Mouse (Mus musculus) heart, embryonic 11.5 days (tissue): Measurements from ENCODE around the gene Scn5a. TPM values are rescaled to one million over a fixed set of nuclear protein-coding genes. Genes with fewer than 3 reads are reported as not detected.

Source experiments
- ATAC-seq: fragments of 200-750 bp; cut with Nextera tagmentation; replicated peaks from 2 replicates; pipeline ENCODE4 v1.8.0; 2017; ENCODE audit warnings: moderate library complexity; ENCODE audit not compliant: insufficient number of reproducible peaks, low FRiP score, low TSS enrichment
- H3K27ac ChIP-seq: fragments of 300-500 bp; sonication (generic); 2 replicates; pipeline ENCODE4 v1.5.1; 2014; ENCODE audit warnings: mild to moderate bottlenecking, low read depth, low read length
- H3K27me3 ChIP-seq: fragments of 300-500 bp; sonication (generic); 2 replicates; pipeline ENCODE4 v1.6.1; 2014; ENCODE audit warnings: mild to moderate bottlenecking, low read length, mixed read lengths; ENCODE audit not compliant: control insufficient read depth, insufficient read depth
- H3K36me3 ChIP-seq: fragments of 300-500 bp; sonication (generic); 2 replicates; pipeline ENCODE4 v1.6.1; 2014; ENCODE audit warnings: mild to moderate bottlenecking, low read length, moderate library complexity, mixed read lengths; ENCODE audit not compliant: control insufficient read depth, insufficient read depth
- H3K4me1 ChIP-seq: fragments of 300-500 bp; sonication (generic); 2 replicates; pipeline ENCODE4 v1.6.1; 2014; ENCODE audit warnings: low read length; ENCODE audit not compliant: control insufficient read depth, insufficient read depth
- H3K4me2 ChIP-seq: fragments of 300-500 bp; sonication (generic); 2 replicates; pipeline ENCODE4 v1.6.1; 2014; ENCODE audit warnings: mild to moderate bottlenecking, moderate library complexity
- H3K4me3 ChIP-seq: fragments of 300-500 bp; sonication (generic); 2 replicates; pipeline ENCODE4 v1.5.1; 2014; ENCODE audit warnings: low read depth, low read length
- H3K9ac ChIP-seq: fragments of 300-500 bp; sonication (generic); 2 replicates; pipeline ENCODE4 v1.6.1; 2014; ENCODE audit warnings: mild to moderate bottlenecking, low read depth, low read length, moderate library complexity
- H3K9me3 ChIP-seq: fragments of 300-500 bp; sonication (generic); replicated peaks from 2 replicates; pipeline ENCODE4 v1.6.1; 2016; ENCODE audit warnings: low read length; ENCODE audit not compliant: control insufficient read depth
- WGBS: fragments of 180-500 bp; shearing (Covaris S2); extraction: QIAGEN DNeasy Blood & Tissue Kit; methylation state at CpG from one replicate; pipeline ENCODE4 v1.1.7; 2014; ENCODE audit not compliant: insufficient replicate concordance; 5-methylcytosine and 5-hydroxymethylcytosine counted together
- polyA plus RNA-seq: library from polyadenylated mRNA; unstranded; fragments of >200 nt; fragmentation: Nextera tagmentation; extraction: Ambion mirVana; gene quantifications from 2 replicates; pipeline ENCODE4 v1.2.1, GENCODE M21; 2014

The Scn5a gene
- polyA plus RNA-seq, 1 experiment from 2014 or later: 8.0 TPM

GRCm38 (mm10) chr9:119561746-119562145 lies 17.1 kb downstream of the Scn5a start:
- WGBS: 58% methylated on average over 8 of the region's 8 CpGs

GRCm38 (mm10) chr9:119559537-119560276 lies 19.1 kb downstream of the Scn5a start:
- 64% methylated on average over 16 of the region's 16 CpGs for whole genome bisulfite sequencing
- no peak overlapping the region for H3K27ac ChIP-seq
- H3K36me3 ChIP-seq: no peaks in the 10 kb centered on the region
- no peak overlapping the region for H3K4me3 ChIP-seq
- H3K9me3 ChIP-seq: no peaks in the 10 kb centered on the region
- H3K9ac ChIP-seq: no peak overlapping the region; the same call in 1 of the 2 replicates
- H3K27me3 ChIP-seq: peaks cover 5% of the 10 kb centered on the region; the same call in 1 of the 2 replicates
- peaks cover 29% of the 10 kb centered on the region for H3K4me1 ChIP-seq
- ATAC-seq: no peak
- H3K4me2 ChIP-seq: no peak overlapping the region

More at GRCm38 (mm10) chr9:119561746-119562145, 17.1 kb downstream of the Scn5a start:
- Histone ChIP-seq H3K4me3 (no peak overlapping the region), H3K36me3 (no peaks in the 10 kb centered on the region), H3K4me2 (no peak overlapping the region), H3K27me3 (peaks cover 9% of the 10 kb centered on the region; the same call in 1 of the 2 replicates), H3K9ac (no peak overlapping the region), H3K4me1 (peaks cover 39% of the 10 kb centered on the region), H3K27ac (no peak overlapping the region), H3K9me3 (no peaks in the 10 kb centered on the region)
- no peak for ATAC-seq

GRCm38 (mm10) chr9:119558119-119558854 lies 20.5 kb downstream of the Scn5a start:
- WGBS: 24% methylated on average over 12 of the region's 12 CpGs
- H3K9me3 ChIP-seq: no peaks in the 10 kb centered on the region
- no peak overlapping the region for H3K27ac ChIP-seq
- H3K36me3 ChIP-seq: no peaks in the 10 kb centered on the region
- peaks cover 5% of the 10 kb centered on the region; the same call in 1 of the 2 replicates for H3K27me3 ChIP-seq
- no peak overlapping the region for H3K9ac ChIP-seq
- no peak overlapping the region for H3K4me3 ChIP-seq
- H3K4me2 ChIP-seq: no peak overlapping the region
- ATAC-seq: no peak
- peaks cover 17% of the 10 kb centered on the region for H3K4me1 ChIP-seq

- H3K27ac ChIP-seq: no peak overlapping the region
- H3K4me3 ChIP-seq: no peak overlapping the region
- no peak for ATAC-seq
- 91% methylated on average over 3 of the region's 3 CpGs for WGBS
- no peak overlapping the region for H3K4me2 ChIP-seq
- peaks cover 2% of the 10 kb centered on the region; the same call in 1 of the 2 replicates for H3K36me3 ChIP-seq
- H3K9ac ChIP-seq: no peak overlapping the region
- no peaks in the 10 kb centered on the region for H3K9me3 ChIP-seq
- H3K4me1 ChIP-seq: peaks cover 12% of the 10 kb centered on the region
- peaks cover 5% of the 10 kb centered on the region; the same call in 1 of the 2 replicates for H3K27me3 ChIP-seq
Observed at GRCm38 (mm10) chr9:119556043-119556442, 22.8 kb downstream of the Scn5a start.

GRCm38 (mm10) chr9:119547528-119547927 lies 31.3 kb downstream of the Scn5a start:
- no peak overlapping the region for H3K4me2 ChIP-seq
- no peak overlapping the region for H3K9ac ChIP-seq
- no peaks in the 10 kb centered on the region for H3K4me1 ChIP-seq
- H3K36me3 ChIP-seq: peaks cover 4% of the 10 kb centered on the region; the same call in 1 of the 2 replicates
- no peak overlapping the region for H3K27ac ChIP-seq
- no peak overlapping the region for H3K4me3 ChIP-seq
- ATAC-seq: no peak
- H3K27me3 ChIP-seq: peaks cover 3% of the 10 kb centered on the region; the same call in 1 of the 2 replicates
- H3K9me3 ChIP-seq: no peaks in the 10 kb centered on the region
- 67% methylated on average over 12 of the region's 12 CpGs for WGBS

- Histone ChIP-seq H3K36me3 (peaks cover 4% of the 10 kb centered on the region; the same call in 1 of the 2 replicates), H3K9ac (no peak overlapping the region)
- WGBS: 72% methylated on average over 8 of the region's 8 CpGs
Observed at GRCm38 (mm10) chr9:119547128-119547527, 31.7 kb downstream of the Scn5a start.

GRCm38 (mm10) chr9:119540726-119541125 lies 38.1 kb downstream of the Scn5a start:
- Histone ChIP-seq H3K27me3 (peaks cover 3% of the 10 kb centered on the region), H3K36me3 (no peaks in the 10 kb centered on the region)

More at GRCm38 (mm10) chr9:119547128-119547527, 31.7 kb downstream of the Scn5a start:
- Histone ChIP-seq H3K4me3 (no peak overlapping the region), H3K4me1 (no peaks in the 10 kb centered on the region), H3K9me3 (no peaks in the 10 kb centered on the region), H3K4me2 (no peak overlapping the region), H3K27ac (no peak overlapping the region), H3K27me3 (peaks cover 3% of the 10 kb centered on the region; the same call in 1 of the 2 replicates)
- ATAC-seq: no peak

GRCm38 (mm10) chr9:119537823-119538222 lies 41.0 kb downstream of the Scn5a start:
- Histone ChIP-seq H3K27me3 (peaks cover 6% of the 10 kb centered on the region), H3K4me2 (no peak overlapping the region), H3K4me1 (peaks cover 5% of the 10 kb centered on the region; the same call in 1 of the 2 replicates), H3K9me3 (no peaks in the 10 kb centered on the region), H3K27ac (no peak overlapping the region), H3K4me3 (no peak overlapping the region), H3K9ac (no peak overlapping the region), H3K36me3 (no peaks in the 10 kb centered on the region)
- 53% methylated on average over 4 of the region's 4 CpGs for WGBS
- ATAC-seq: no peak

More at GRCm38 (mm10) chr9:119540726-119541125, 38.1 kb downstream of the Scn5a start:
- no peak overlapping the region for H3K4me2 ChIP-seq
- no peak overlapping the region for H3K27ac ChIP-seq
- no peaks in the 10 kb centered on the region for H3K9me3 ChIP-seq
- WGBS: 79% methylated on average over 9 of the region's 9 CpGs
- H3K4me1 ChIP-seq: no peaks in the 10 kb centered on the region
- H3K9ac ChIP-seq: no peak overlapping the region
- no peak overlapping the region for H3K4me3 ChIP-seq
- no peak for ATAC-seq
